Mouse (Mus musculus): ENCODE data around the gene Abhd2. TPM values are rescaled to one million over a fixed set of nuclear protein-coding genes. Genes with fewer than 3 reads are reported as not detected.

Abhd2 gene
- polyA plus RNA-seq, 1 experiment from 2014 or later, result 10.1 TPM

GRCm38 (mm10) chr7:79360056-79360455 is 87.1 kb downstream of the Abhd2 start:
- Histone ChIP-seq H3K4me1 (replicated peaks) (peaks cover 9% of the 10 kb centered on the region), H3K36me3 (peaks cover 82% of the 10 kb centered on the region), H3K4me3 (no peak overlapping the region), H3K27ac (no peak overlapping the region), H3K9me3 (no peaks in the 10 kb centered on the region), H3K27me3 (ENCODE audit: insufficient read depth, poor library complexity, severe bottlenecking) (no peaks in the 10 kb centered on the region)
- WGBS, result 72% methylated on average over 11 of the region's 11 CpGs
- DNase-seq (ENCODE audit: low spot score), result no peak

DNA sequence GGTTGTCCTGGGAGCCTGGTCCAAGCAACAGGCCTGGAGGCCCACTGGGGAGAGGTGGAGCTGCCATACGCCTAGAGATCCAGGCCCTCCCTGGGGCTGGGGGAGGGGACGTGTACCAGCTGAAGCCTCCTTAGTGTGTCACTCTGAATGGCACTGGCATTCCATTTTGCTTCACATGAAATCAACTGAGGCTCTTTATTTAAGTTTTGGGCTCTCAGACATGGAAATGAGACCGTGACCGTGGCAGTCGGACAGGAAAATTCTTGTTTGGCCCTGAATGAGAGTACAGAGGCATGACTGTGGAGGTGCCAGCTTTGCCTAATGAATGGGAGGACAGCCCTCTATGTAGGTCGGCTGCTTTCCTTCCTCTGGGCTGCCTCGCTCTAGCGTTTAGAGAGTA is 89.2 kb downstream of the Abhd2 start:
- H3K9me3 ChIP-seq, result no peaks in the 10 kb centered on the region
- no peak overlapping the region for H3K4me3 ChIP-seq
- peak overlapping the region; percentile 60 for H3K27ac ChIP-seq
- no peaks in the 10 kb centered on the region for H3K27me3 ChIP-seq (ENCODE audit: insufficient read depth, poor library complexity, severe bottlenecking)
- H3K36me3 ChIP-seq, result peaks cover 71% of the 10 kb centered on the region
- peaks cover 9% of the 10 kb centered on the region for H3K4me1 ChIP-seq (replicated peaks)
- WGBS, result 71% methylated on average over 8 of the region's 8 CpGs
- DNase-seq (ENCODE audit: low spot score), result no peak

DNA sequence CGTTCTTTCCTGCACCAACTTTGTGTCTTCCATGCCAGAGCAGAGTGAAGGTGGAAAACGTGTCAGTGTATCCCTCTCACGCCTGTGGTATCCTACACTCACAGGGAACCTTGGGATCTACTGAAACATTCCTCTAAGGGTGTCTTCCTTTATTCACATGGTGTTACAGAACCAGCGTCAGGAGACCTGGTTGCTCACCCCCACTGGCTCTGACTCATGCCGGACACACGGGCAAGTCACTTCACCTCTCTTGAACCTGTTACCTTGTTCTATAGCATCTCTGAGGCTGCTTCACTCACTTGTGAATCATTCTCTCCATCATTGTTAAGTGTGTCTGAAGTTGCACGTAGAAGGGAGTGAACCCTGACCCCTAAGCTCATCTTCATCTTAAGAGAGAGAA is 89.8 kb downstream of the Abhd2 start:
- Histone ChIP-seq H3K27me3 (ENCODE audit: insufficient read depth, poor library complexity, severe bottlenecking) (no peaks in the 10 kb centered on the region), H3K27ac (no peak overlapping the region), H3K4me1 (replicated peaks) (peaks cover 9% of the 10 kb centered on the region), H3K4me3 (no peak overlapping the region), H3K36me3 (peaks cover 65% of the 10 kb centered on the region), H3K9me3 (no peaks in the 10 kb centered on the region)
- DNase-seq (ENCODE audit: low spot score), result no peak
- WGBS, result 92% methylated on average over 7 of the region's 7 CpGs

DNA sequence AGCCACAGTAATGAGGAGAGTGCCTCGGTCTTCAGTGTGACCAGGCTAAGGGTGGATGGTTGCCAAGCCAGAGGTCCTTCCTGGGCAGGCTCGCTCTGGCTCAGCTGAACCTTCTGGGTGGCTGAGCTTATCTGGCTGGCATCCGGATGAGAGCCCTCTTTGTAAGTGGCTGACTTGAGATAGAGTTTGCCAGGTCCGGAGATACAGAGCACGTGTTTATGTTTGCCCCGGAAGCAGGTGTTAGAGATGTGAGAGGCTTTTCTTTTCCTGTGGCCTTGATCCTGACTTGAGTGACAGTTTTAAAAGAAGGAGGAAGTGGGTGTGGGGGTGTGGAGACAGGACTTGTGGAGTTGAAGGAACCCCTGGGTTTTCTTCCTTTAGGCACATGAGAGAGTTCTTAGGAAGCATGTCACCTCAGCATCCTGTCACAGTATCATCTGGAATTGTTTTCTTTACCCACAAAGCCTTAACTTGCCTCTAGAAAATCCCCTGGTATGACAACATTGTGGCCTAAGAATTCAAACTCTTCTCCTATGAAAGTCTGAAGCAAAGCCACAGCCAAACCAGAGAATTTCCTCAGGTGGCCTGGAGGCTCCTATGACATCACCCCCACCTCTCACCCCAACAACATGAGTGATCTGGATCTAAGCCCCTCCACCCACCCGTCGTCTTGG is 90.5 kb downstream of the Abhd2 start:
- Histone ChIP-seq H3K36me3 (peaks cover 58% of the 10 kb centered on the region), H3K27me3 (ENCODE audit: insufficient read depth, poor library complexity, severe bottlenecking) (no peaks in the 10 kb centered on the region), H3K9me3 (no peaks in the 10 kb centered on the region), H3K27ac (no peak overlapping the region), H3K4me1 (replicated peaks) (peaks cover 9% of the 10 kb centered on the region), H3K4me3 (no peak overlapping the region)
- DNase-seq (ENCODE audit: low spot score), result no peak
- WGBS, result 82% methylated on average over 8 of the region's 8 CpGs

DNA sequence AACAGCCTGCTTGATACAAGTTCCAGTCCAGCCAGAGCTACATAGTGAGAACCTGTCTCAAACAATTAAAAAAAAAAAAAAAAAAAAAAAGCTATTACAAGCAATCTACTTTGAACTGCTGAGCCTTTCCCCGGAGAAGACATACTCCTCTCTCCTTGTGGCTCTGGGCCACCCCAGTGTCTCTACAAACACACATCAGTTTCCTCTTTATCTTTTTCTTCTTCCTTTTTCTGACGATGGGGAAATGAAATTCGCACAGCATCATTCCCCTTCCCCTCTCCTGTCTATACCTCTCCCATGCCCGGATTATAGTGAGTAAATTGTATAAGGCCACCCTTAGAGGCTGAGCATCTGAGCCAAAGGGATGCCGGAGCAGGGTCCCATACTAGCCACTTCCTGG is 95.7 kb downstream of the Abhd2 start:
- Histone ChIP-seq H3K9me3 (no peaks in the 10 kb centered on the region), H3K4me1 (replicated peaks) (no peaks in the 10 kb centered on the region; the same call in 1 of the 2 replicates), H3K27ac (no peak overlapping the region), H3K27me3 (ENCODE audit: insufficient read depth, poor library complexity, severe bottlenecking) (no peaks in the 10 kb centered on the region), H3K36me3 (peaks cover 17% of the 10 kb centered on the region; the same call in 1 of the 2 replicates), H3K4me3 (no peak overlapping the region)
- no peak for DNase-seq (ENCODE audit: low spot score)
- 87% methylated on average over 5 of the region's 5 CpGs for WGBS

DNA sequence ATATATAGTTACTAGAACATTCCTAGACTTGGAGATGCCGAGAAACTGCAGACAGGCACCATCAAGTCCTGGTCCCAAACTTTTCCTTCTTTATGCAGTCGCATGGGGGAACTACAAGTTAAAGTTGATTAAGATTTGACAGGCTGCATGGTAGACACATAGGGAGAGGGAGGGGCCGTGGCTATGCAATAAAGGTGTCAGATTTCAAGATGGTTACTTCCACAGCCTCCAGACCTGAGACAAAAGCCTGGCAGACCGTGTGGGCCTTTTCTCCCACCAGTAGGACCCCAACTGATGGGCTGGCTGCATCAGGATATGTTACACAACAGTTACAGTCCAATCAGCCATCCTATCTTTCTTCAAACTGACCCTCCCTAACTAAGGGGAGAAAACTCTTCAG is 96.4 kb downstream of the Abhd2 start:
- no peak for DNase-seq (ENCODE audit: low spot score)
- Histone ChIP-seq H3K4me3 (no peak overlapping the region), H3K27ac (no peak overlapping the region), H3K4me1 (replicated peaks) (no peaks in the 10 kb centered on the region; the same call in 1 of the 2 replicates), H3K36me3 (0 out of 2 replicates have a peak, but pooled peaks cover 9% of the 10 kb centered on the region), H3K9me3 (no peaks in the 10 kb centered on the region), H3K27me3 (ENCODE audit: insufficient read depth, poor library complexity, severe bottlenecking) (no peaks in the 10 kb centered on the region)
- 49% methylated on average over 4 of the region's 4 CpGs for WGBS

DNA sequence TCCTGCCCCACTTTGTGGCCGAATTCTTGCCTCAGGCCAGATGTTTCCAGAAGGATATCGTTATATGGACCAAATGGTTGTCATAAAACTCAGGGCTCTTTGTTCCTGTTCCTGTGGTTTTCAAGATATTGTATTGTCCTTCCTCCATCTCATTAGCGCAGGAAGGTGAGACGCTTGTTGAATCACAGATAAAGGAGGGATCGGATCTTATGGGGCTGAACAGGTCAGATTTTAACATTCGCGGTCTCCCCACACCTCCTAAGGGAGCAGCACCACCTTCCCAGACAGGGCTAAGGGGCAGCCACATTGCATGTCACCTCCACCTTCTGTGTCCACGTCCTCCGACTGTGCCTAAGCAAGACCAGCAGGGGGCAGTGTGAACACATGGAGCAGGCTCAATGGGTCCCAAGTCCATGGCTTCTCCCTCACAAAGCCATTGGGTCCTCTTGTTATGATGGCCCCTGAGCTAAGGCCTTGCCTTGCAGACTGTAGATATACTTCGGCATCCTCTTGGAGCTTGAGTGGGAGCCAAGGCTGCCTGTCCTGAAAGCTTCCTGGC is 98.4 kb downstream of the Abhd2 start:
- Histone ChIP-seq H3K9me3 (no peaks in the 10 kb centered on the region), H3K4me3 (no peak overlapping the region), H3K27ac (no peak overlapping the region), H3K4me1 (replicated peaks) (peaks cover 5% of the 10 kb centered on the region; the same call in 1 of the 2 replicates), H3K36me3 (no peaks in the 10 kb centered on the region), H3K27me3 (ENCODE audit: insufficient read depth, poor library complexity, severe bottlenecking) (no peaks in the 10 kb centered on the region)
- peak; percentile 80 for DNase-seq (ENCODE audit: low spot score)
- WGBS, result 47% methylated on average over 10 of the region's 10 CpGs

DNA sequence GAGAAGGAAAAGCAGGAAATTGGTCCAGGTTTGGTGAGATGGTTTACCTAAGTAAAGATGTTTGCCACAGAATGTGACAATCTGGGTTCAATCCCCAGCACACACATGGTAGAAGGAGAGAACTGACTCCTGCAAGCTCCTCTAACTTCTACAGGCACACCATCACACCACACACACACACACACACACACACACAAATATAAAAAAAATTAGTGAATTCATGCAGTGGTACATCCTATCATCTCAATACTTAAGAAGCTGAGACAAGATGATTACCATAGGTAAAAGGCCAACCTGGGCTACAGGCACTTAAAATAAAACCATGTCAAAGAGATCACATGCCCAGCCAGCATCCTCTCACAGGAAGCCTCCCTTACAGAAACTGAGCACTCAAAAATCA is 101.0 kb downstream of the Abhd2 start:
- no peak overlapping the region for H3K27ac ChIP-seq
- no peaks in the 10 kb centered on the region for H3K36me3 ChIP-seq
- H3K4me1 ChIP-seq (replicated peaks), result peaks cover 5% of the 10 kb centered on the region; the same call in 1 of the 2 replicates
- H3K27me3 ChIP-seq (ENCODE audit: insufficient read depth, poor library complexity, severe bottlenecking), result no peaks in the 10 kb centered on the region
- DNase-seq (ENCODE audit: low spot score), result no peak
- no peaks in the 10 kb centered on the region for H3K9me3 ChIP-seq
- no peak overlapping the region for H3K4me3 ChIP-seq

DNA sequence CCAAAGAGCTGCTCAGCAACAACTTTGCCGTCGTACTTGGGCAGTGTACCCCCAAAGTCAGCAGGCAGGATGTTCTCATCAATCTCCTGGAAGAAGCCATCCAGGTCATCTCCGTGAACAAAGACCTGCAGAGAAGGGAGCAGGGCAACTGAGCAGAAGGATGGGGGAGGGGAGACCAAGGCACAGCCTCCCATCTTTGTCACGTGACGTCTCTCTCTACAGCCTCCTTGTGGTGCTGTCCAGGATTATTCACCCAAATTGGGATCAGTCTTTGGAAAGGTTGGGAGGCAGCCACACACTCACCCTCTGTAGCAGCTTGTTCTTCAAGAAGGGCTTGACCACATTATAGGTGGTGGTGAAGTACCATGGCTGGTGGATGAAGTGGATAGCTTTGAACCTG is 102.6 kb downstream of the Abhd2 start:
- no peak for DNase-seq (ENCODE audit: low spot score)
- peaks cover 5% of the 10 kb centered on the region; the same call in 1 of the 2 replicates for H3K4me1 ChIP-seq (replicated peaks)
- H3K36me3 ChIP-seq, result no peaks in the 10 kb centered on the region
- H3K9me3 ChIP-seq, result no peaks in the 10 kb centered on the region
- H3K27ac ChIP-seq, result no peak overlapping the region
- no peak overlapping the region for H3K4me3 ChIP-seq
- no peaks in the 10 kb centered on the region for H3K27me3 ChIP-seq (ENCODE audit: insufficient read depth, poor library complexity, severe bottlenecking)
- WGBS, result 70% methylated on average over 5 of the region's 5 CpGs

GRCm38 (mm10) chr7:79376516-79377275 is 103.7 kb downstream of the Abhd2 start:
- no peak overlapping the region for H3K27ac ChIP-seq
- 89% methylated on average over 10 of the region's 10 CpGs for WGBS
- no peaks in the 10 kb centered on the region for H3K27me3 ChIP-seq (ENCODE audit: insufficient read depth, poor library complexity, severe bottlenecking)
- peaks cover 5% of the 10 kb centered on the region; the same call in 1 of the 2 replicates for H3K4me1 ChIP-seq (replicated peaks)
- no peak overlapping the region for H3K4me3 ChIP-seq
- no peaks in the 10 kb centered on the region for H3K36me3 ChIP-seq
- no peaks in the 10 kb centered on the region for H3K9me3 ChIP-seq
- no peak for DNase-seq (ENCODE audit: low spot score)

DNA sequence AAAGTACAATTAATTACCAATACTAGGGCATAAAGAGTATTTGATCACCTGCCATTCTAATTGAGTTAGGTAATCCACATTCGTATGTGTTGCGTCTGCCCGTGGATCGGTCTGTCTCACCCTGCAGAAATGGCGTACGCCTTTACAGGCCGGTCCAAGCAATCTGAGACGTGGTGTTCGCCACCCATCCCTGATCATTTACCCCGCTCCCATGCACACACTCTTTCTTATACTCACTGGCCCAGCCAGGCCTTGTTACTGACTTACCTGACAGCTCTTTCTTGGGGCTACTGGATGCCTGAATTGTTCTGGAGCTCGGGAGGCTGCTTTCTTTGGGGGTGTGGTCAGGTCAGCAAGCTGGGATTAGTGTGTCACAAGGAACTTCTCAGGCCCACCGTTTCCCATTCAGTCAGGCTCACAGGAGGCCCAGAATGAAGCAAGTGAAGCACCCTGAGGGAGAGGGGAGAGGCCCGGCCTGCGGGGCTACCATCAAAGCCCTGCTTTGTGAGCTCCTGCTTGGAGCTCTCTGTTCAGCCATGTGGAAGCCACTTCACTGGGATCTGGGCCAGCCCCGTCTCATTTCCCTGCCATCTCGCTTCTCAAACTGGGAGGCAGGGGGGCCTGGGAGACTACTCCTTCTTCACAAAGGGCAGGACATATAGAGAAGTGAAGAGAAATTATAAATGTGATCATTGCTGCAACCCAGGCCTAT is 113.6 kb downstream of the Abhd2 start, which contains the start of gene Rlbp1:
Rlbp1 (minus strand) TSS at position 627 of the 712 bp plus-strand sequence.
- 63% methylated on average over 16 of the region's 16 CpGs for WGBS
- Histone ChIP-seq H3K4me3 (no peak within 1 kb of the TSS), H3K27ac (peak within 1 kb of the TSS; percentile 77), H3K4me1 (replicated peaks) (peaks cover 26% of the 10 kb centered on the region), H3K36me3 (no peaks in the 10 kb centered on the region), H3K27me3 (ENCODE audit: insufficient read depth, poor library complexity, severe bottlenecking) (no peaks in the 10 kb centered on the region), H3K9me3 (no peaks in the 10 kb centered on the region)
- DNase-seq (ENCODE audit: low spot score), result no peak

DNA sequence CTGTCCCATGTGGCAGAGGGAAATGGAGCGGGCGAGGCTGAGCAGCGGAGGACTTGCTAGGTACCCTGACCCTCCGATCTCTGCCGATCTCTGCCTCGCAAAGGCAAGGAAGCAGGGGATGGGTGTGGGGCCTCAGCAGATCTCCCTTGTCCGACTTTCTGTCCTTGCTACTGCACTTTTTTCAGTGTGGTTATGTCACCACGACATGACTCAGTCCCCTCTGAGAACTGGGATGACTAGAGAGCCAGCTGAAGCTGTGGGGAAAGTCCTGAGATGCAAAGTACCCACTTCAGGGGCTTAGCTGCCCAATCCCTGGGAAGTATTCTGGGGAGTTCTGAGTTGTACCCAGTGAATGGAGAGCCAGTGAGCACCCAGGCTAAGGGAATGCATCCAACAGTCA is 114.1 kb downstream of the Abhd2 start:
- Histone ChIP-seq H3K27me3 (ENCODE audit: insufficient read depth, poor library complexity, severe bottlenecking) (no peaks in the 10 kb centered on the region), H3K4me1 (replicated peaks) (peaks cover 28% of the 10 kb centered on the region), H3K36me3 (no peaks in the 10 kb centered on the region), H3K9me3 (no peaks in the 10 kb centered on the region), H3K4me3 (no peak overlapping the region), H3K27ac (peak overlapping the region; percentile 77)
- WGBS, result 75% methylated on average over 8 of the region's 8 CpGs
- DNase-seq (ENCODE audit: low spot score), result no peak
